Mouse (Mus musculus): Measurements from ENCODE around the gene Ostm1. TPM values are rescaled to one million over a fixed set of nuclear protein-coding genes. Genes with fewer than 3 reads are reported as not detected.

Gene Ostm1
- total RNA-seq, 4 experiments from 2014 or later, result 18.6 to 21.5 (median 20.9) TPM

- no peak for DNase-seq (ENCODE audit: low spot score in 2 of 2)
These were observed 151.0 kb downstream of the Ostm1 start for GRCm38 (mm10) chr10:42734546-42735060.

- no peak for DNase-seq (ENCODE audit: low spot score in 2 of 2)
These were observed 168.2 kb downstream of the Ostm1 start for GRCm38 (mm10) chr10:42751813-42752212.

Other genes with a start within 250 kb of the Ostm1 start
- 1 to 10 TPM; 7.2 to 9.5 (median 8.0) TPM for gene Afg1l, start 105.3 kb upstream of the Ostm1 start, total RNA-seq (2022)
- 100 to 1,000 TPM; 150 to 170 (median 157) TPM for gene Snx3, start 81.8 kb upstream of the Ostm1 start, total RNA-seq (2022)
- not detected for gene Nr2e1, start 190 bp upstream of the Ostm1 start, total RNA-seq (2022)
- 10 to 100 TPM; 16.9 to 32.2 (median 24.9) TPM for gene Sec63, start 177.7 kb downstream of the Ostm1 start, total RNA-seq (2022)